Mouse (Mus musculus): ENCODE measurements around the gene Hps1.

The Hps1 gene

DNA sequence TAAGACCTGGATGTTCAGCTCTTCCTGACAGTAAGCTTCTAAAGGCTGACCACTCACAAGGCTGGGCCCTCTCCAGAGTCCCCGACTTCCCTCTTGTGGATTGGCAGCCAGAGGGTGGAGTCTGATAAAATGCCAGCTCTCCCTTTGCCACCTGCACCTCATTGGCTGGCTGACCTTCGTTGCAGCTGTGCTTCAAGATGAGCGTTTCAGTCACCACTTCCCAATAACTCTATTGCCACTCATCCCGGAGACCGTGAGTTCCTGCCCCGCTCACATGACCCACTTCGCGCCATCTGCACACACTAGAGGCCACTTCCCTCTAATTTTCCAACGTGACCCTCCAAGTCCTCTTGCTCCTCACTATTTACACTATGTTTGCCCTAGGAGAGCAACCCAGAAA, 66.0 kb downstream of the Hps1 start:
- DNase-seq = no peak
